Mouse (Mus musculus): ENCODE measurements around the gene 4930415L06Rik. TPM values are rescaled to one million over a fixed set of nuclear protein-coding genes. Genes with fewer than 3 reads are reported as not detected.

4930415L06Rik gene
- polyA plus RNA-seq (2021; fragmentation: Nextera tagmentation), result not detected in 2 replicates
- long read RNA-seq, experiment 1, result 0 reads
- long read RNA-seq, experiment 2, result 0 reads

GRCm38 (mm10) chrX:89932752-89933151 is at the start of gene 4930415L06Rik:
Gene 4930415L06Rik, minus strand, starts transcription at chrX:89932852.

Other genes starting within 250 kb of the 4930415L06Rik start
- gene 4932429P05Rik, start 180.6 kb downstream of the 4930415L06Rik start, polyA plus RNA-seq (2021; fragmentation: Nextera tagmentation), result not detected in 2 replicates

Measured in left cerebral cortex, adult 6 months (tissue).